Mouse (Mus musculus): ENCODE measurements around the gene Olfr303. TPM values are rescaled to one million over a fixed set of nuclear protein-coding genes. Genes with fewer than 3 reads are reported as not detected.

The Olfr303 gene
- total and polyA plus RNA-seq, 3 experiments: not detected

Other genes starting within 250 kb of the Olfr303 start
- not detected in 2 replicates for gene Vmn2r75, start 226.0 kb downstream of the Olfr303 start, total RNA-seq (2012; rRNA removed)
- gene Vmn2r75, start 226.0 kb downstream of the Olfr303 start, total RNA-seq (2014; rRNA removed): not detected in 2 replicates
- not detected in 2 replicates for gene Vmn2r75, start 226.0 kb downstream of the Olfr303 start, polyA plus RNA-seq (2012; ENCODE audit: insufficient read length, low read depth)
- not detected in 2 replicates for gene Vmn2r76, start 151.5 kb downstream of the Olfr303 start, total RNA-seq (2012; rRNA removed)
- gene Vmn2r76, start 151.5 kb downstream of the Olfr303 start, total RNA-seq (2014; rRNA removed): not detected in 2 replicates
- gene Vmn2r76, start 151.5 kb downstream of the Olfr303 start, polyA plus RNA-seq (2012; ENCODE audit: insufficient read length, low read depth): not detected in 2 replicates
- gene Olfr310, start 120.6 kb downstream of the Olfr303 start, total RNA-seq (2012; rRNA removed): not detected in 2 replicates
- not detected in 2 replicates for gene Olfr310, start 120.6 kb downstream of the Olfr303 start, total RNA-seq (2014; rRNA removed)
- not detected in 2 replicates for gene Olfr310, start 120.6 kb downstream of the Olfr303 start, polyA plus RNA-seq (2012; ENCODE audit: insufficient read length, low read depth)
- not detected in 2 replicates for gene Olfr309, start 84.1 kb downstream of the Olfr303 start, total RNA-seq (2012; rRNA removed)
- gene Olfr309, start 84.1 kb downstream of the Olfr303 start, total RNA-seq (2014; rRNA removed): not detected in 2 replicates
- not detected in 2 replicates for gene Olfr309, start 84.1 kb downstream of the Olfr303 start, polyA plus RNA-seq (2012; ENCODE audit: insufficient read length, low read depth)
- not detected in 2 replicates for gene Olfr308, start 72.2 kb downstream of the Olfr303 start, total RNA-seq (2012; rRNA removed)
- gene Olfr308, start 72.2 kb downstream of the Olfr303 start, total RNA-seq (2014; rRNA removed): not detected in 2 replicates
- gene Olfr308, start 72.2 kb downstream of the Olfr303 start, polyA plus RNA-seq (2012; ENCODE audit: insufficient read length, low read depth): not detected in 2 replicates
- not detected in 2 replicates for gene Olfr307, start 60.2 kb downstream of the Olfr303 start, total RNA-seq (2012; rRNA removed)
- not detected in 2 replicates for gene Olfr307, start 60.2 kb downstream of the Olfr303 start, total RNA-seq (2014; rRNA removed)
- gene Olfr307, start 60.2 kb downstream of the Olfr303 start, polyA plus RNA-seq (2012; ENCODE audit: insufficient read length, low read depth): not detected in 2 replicates
- not detected in 2 replicates for gene Olfr305, start 30.9 kb downstream of the Olfr303 start, total RNA-seq (2012; rRNA removed)
- gene Olfr305, start 30.9 kb downstream of the Olfr303 start, total RNA-seq (2014; rRNA removed): not detected in 2 replicates
- gene Olfr305, start 30.9 kb downstream of the Olfr303 start, polyA plus RNA-seq (2012; ENCODE audit: insufficient read length, low read depth): not detected in 2 replicates
- gene Olfr304, start 11.1 kb downstream of the Olfr303 start, total RNA-seq (2012; rRNA removed): not detected in 2 replicates
- not detected in 2 replicates for gene Olfr304, start 11.1 kb downstream of the Olfr303 start, total RNA-seq (2014; rRNA removed)
- not detected in 2 replicates for gene Olfr304, start 11.1 kb downstream of the Olfr303 start, polyA plus RNA-seq (2012; ENCODE audit: insufficient read length, low read depth)
- gene Olfr301, start 6.1 kb upstream of the Olfr303 start, total RNA-seq (2012; rRNA removed): not detected in 2 replicates
- gene Olfr301, start 6.1 kb upstream of the Olfr303 start, total RNA-seq (2014; rRNA removed): not detected in 2 replicates
- gene Olfr301, start 6.1 kb upstream of the Olfr303 start, polyA plus RNA-seq (2012; ENCODE audit: insufficient read length, low read depth): not detected in 2 replicates
- not detected in 2 replicates for gene Olfr299, start 62.1 kb upstream of the Olfr303 start, total RNA-seq (2012; rRNA removed)
- not detected in 2 replicates for gene Olfr299, start 62.1 kb upstream of the Olfr303 start, total RNA-seq (2014; rRNA removed)
- not detected in 2 replicates for gene Olfr299, start 62.1 kb upstream of the Olfr303 start, polyA plus RNA-seq (2012; ENCODE audit: insufficient read length, low read depth)
- not detected in 2 replicates for gene Olfr298, start 94.7 kb upstream of the Olfr303 start, total RNA-seq (2012; rRNA removed)
- not detected in 2 replicates for gene Olfr298, start 94.7 kb upstream of the Olfr303 start, total RNA-seq (2014; rRNA removed)
- gene Olfr298, start 94.7 kb upstream of the Olfr303 start, polyA plus RNA-seq (2012; ENCODE audit: insufficient read length, low read depth): not detected in 2 replicates
- gene Olfr297, start 122.2 kb upstream of the Olfr303 start, total RNA-seq (2012; rRNA removed): not detected in 2 replicates
- gene Olfr297, start 122.2 kb upstream of the Olfr303 start, total RNA-seq (2014; rRNA removed): not detected in 2 replicates
- gene Olfr297, start 122.2 kb upstream of the Olfr303 start, polyA plus RNA-seq (2012; ENCODE audit: insufficient read length, low read depth): not detected in 2 replicates
- not detected in 2 replicates for gene Olfr295, start 186.1 kb upstream of the Olfr303 start, total RNA-seq (2012; rRNA removed)
- gene Olfr295, start 186.1 kb upstream of the Olfr303 start, total RNA-seq (2014; rRNA removed): not detected in 2 replicates
- gene Olfr295, start 186.1 kb upstream of the Olfr303 start, polyA plus RNA-seq (2012; ENCODE audit: insufficient read length, low read depth): 0.04 TPM in 1 of 2 replicates, not detected in the other
- gene Olfr294, start 218.9 kb upstream of the Olfr303 start, total RNA-seq (2012; rRNA removed): not detected in 2 replicates
- gene Olfr294, start 218.9 kb upstream of the Olfr303 start, total RNA-seq (2014; rRNA removed): not detected in 2 replicates
- not detected in 2 replicates for gene Olfr294, start 218.9 kb upstream of the Olfr303 start, polyA plus RNA-seq (2012; ENCODE audit: insufficient read length, low read depth)